Mouse (Mus musculus): ENCODE data around the gene Iqgap3. TPM values are rescaled to one million over a fixed set of nuclear protein-coding genes. Genes with fewer than 3 reads are reported as not detected.

The Iqgap3 gene
- polyA plus RNA-seq, 1 experiment from 2014 or later = 2.8 TPM

DNA sequence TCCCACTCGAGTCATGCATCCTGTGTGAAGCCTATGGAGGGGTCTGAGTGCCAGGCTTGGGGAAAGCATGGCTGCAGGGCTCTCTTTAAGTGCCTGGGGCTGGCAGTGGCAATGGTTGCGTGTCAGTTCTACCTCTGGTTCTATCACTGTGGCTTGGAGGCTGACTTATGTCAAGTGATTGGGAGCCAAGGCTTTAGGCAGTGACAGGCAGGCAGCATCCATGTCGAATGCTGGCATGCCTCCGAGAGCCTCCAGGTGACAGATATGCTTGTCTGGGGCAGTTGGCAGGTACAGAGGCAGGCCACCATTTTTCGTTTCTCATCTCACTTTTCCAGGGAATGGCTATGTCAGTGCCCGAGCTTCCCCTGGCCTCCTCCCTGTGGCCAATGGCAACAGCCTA lies 79.1 kb downstream of the Iqgap3 start:
- ATAC-seq = no peak
- WGBS = 76% methylated on average over 6 of the region's 6 CpGs
- H3K27me3 ChIP-seq (replicated peaks; ENCODE audit: control insufficient read depth, insufficient read depth, low read length) = no peaks in the 10 kb centered on the region
- H3K36me3 ChIP-seq (ENCODE audit: control insufficient read depth, insufficient read depth, low read length) = peaks cover 38% of the 10 kb centered on the region
- no peak overlapping the region for H3K9ac ChIP-seq (ENCODE audit: low read depth, low read length)
- H3K9me3 ChIP-seq (ENCODE audit: control insufficient read depth, low read length) = no peaks in the 10 kb centered on the region
- H3K4me1 ChIP-seq (ENCODE audit: control insufficient read depth, insufficient read depth, low read depth, low read length) = peaks cover 2% of the 10 kb centered on the region; the same call in 1 of the 2 replicates
- H3K4me2 ChIP-seq (ENCODE audit: low read length) = no peak overlapping the region
- H3K4me3 ChIP-seq (ENCODE audit: low read length) = no peak overlapping the region
- no peak overlapping the region for H3K27ac ChIP-seq (ENCODE audit: low read depth, low read length)

DNA sequence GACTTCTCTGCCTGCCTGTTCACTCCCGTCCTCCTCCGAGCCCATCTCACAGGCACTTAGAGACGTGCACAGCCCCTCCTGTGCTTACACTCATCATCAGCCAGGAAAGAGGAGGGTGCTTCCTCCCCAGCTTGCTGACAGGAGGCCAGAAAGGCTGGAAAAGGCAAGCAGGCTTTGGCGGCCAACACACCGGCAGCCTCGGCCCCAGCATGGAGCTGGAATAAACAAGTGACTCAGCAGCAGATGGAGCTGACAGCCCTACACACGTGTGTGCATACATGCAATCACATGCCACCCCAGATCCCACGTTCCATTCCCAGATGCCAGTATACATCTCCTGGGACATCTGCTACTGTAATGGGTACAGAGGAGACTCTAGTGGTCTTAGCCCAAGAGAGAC lies 80.5 kb downstream of the Iqgap3 start:
- ATAC-seq = no peak
- H3K4me3 ChIP-seq (ENCODE audit: low read length) = no peak overlapping the region
- H3K4me1 ChIP-seq (ENCODE audit: control insufficient read depth, insufficient read depth, low read depth, low read length) = peaks cover 2% of the 10 kb centered on the region; the same call in 1 of the 2 replicates
- WGBS = 79% methylated on average over 8 of the region's 8 CpGs
- H3K27me3 ChIP-seq (replicated peaks; ENCODE audit: control insufficient read depth, insufficient read depth, low read length) = no peaks in the 10 kb centered on the region
- H3K9me3 ChIP-seq (ENCODE audit: control insufficient read depth, low read length) = no peaks in the 10 kb centered on the region
- no peak overlapping the region for H3K9ac ChIP-seq (ENCODE audit: low read depth, low read length)
- H3K27ac ChIP-seq (ENCODE audit: low read depth, low read length) = no peak overlapping the region
- H3K36me3 ChIP-seq (ENCODE audit: control insufficient read depth, insufficient read depth, low read length) = peaks cover 36% of the 10 kb centered on the region
- no peak overlapping the region for H3K4me2 ChIP-seq (ENCODE audit: low read length)

DNA sequence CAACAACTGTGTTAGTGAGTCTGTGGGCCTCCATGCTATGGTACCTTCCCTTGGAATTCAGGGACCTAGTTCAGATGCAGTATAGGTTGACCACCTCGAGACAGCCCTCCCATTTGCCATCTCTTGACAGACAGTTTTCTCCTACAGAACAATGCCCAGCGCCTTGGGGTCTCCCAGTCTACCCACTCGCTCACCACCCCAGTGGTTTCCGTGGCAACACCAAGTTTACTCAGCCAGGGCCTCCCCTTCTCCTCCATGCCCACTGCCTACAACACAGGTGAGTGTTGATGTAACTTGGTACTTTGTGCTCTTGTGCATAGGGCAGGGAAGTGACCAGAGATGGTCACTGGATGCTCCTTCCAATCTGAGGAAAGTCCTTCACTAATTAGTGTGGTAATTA lies 81.0 kb downstream of the Iqgap3 start:
- WGBS = 70% methylated on average over 4 of the region's 4 CpGs
- H3K9ac ChIP-seq (ENCODE audit: low read depth, low read length) = no peak overlapping the region
- peaks cover 39% of the 10 kb centered on the region for H3K36me3 ChIP-seq (ENCODE audit: control insufficient read depth, insufficient read depth, low read length)

DNA sequence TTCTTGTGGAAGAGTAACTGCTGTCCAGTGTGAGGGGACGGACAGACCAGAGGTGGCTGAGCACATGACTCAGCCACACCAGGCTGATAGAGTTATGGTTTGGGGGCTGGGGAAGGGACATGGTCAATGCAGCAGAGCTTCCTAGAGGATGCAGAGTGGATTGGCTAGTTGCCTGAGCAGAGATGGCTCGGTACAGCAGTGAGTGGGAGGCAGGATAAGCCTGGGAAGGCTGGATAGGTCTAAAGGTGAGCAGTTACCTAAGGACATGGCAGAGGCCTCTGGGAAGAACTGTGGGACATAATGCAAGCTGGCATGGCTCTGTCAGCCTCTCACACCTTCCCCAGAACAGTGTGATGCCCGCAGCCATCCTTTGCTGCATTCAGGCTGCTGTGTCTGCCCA lies 82.1 kb downstream of the Iqgap3 start:
- H3K27me3 ChIP-seq (replicated peaks; ENCODE audit: control insufficient read depth, insufficient read depth, low read length) = no peaks in the 10 kb centered on the region
- H3K4me2 ChIP-seq (ENCODE audit: low read length) = no peak overlapping the region
- no peak for ATAC-seq
- H3K36me3 ChIP-seq (ENCODE audit: control insufficient read depth, insufficient read depth, low read length) = peaks cover 43% of the 10 kb centered on the region
- H3K4me3 ChIP-seq (ENCODE audit: low read length) = no peak overlapping the region
- 73% methylated on average over 3 of the region's 3 CpGs for WGBS
- no peak overlapping the region for H3K9ac ChIP-seq (ENCODE audit: low read depth, low read length)
- H3K4me1 ChIP-seq (ENCODE audit: control insufficient read depth, insufficient read depth, low read depth, low read length) = no peaks in the 10 kb centered on the region
- H3K9me3 ChIP-seq (ENCODE audit: control insufficient read depth, low read length) = no peaks in the 10 kb centered on the region
- no peak overlapping the region for H3K27ac ChIP-seq (ENCODE audit: low read depth, low read length)

More for the DNA sequence above, 81.0 kb downstream of the Iqgap3 start:
- H3K9me3 ChIP-seq (ENCODE audit: control insufficient read depth, low read length) = no peaks in the 10 kb centered on the region
- ATAC-seq = no peak
- no peak overlapping the region for H3K4me2 ChIP-seq (ENCODE audit: low read length)
- no peaks in the 10 kb centered on the region for H3K4me1 ChIP-seq (ENCODE audit: control insufficient read depth, insufficient read depth, low read depth, low read length)
- no peak overlapping the region for H3K4me3 ChIP-seq (ENCODE audit: low read length)
- H3K27ac ChIP-seq (ENCODE audit: low read depth, low read length) = no peak overlapping the region
- no peaks in the 10 kb centered on the region for H3K27me3 ChIP-seq (replicated peaks; ENCODE audit: control insufficient read depth, insufficient read depth, low read length)

DNA sequence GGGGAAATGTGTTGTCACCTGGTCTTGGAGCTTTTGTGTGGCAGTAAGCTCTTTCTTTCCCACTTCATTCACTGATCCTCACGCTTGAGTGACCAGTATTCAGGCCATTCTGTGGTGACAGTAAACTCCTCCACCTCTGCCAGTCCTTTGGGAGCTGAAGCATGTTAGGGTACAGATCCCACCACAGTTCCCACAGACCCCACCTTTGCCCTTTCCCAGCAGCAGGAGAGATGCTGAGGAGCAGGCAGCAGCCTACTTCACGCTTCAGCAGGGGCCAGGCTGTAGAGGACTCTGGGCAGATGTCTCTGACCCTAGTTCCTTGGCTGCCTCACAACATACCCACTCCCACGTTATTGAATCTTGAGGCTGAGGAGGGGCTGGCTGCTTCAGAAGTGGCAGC lies 82.5 kb downstream of the Iqgap3 start:
- H3K4me3 ChIP-seq (ENCODE audit: low read length) = no peak overlapping the region
- no peaks in the 10 kb centered on the region for H3K4me1 ChIP-seq (ENCODE audit: control insufficient read depth, insufficient read depth, low read depth, low read length)
- H3K27ac ChIP-seq (ENCODE audit: low read depth, low read length) = no peak overlapping the region
- no peak overlapping the region for H3K4me2 ChIP-seq (ENCODE audit: low read length)
- 59% methylated on average over 3 of the region's 3 CpGs for WGBS
- no peak for ATAC-seq
- no peaks in the 10 kb centered on the region for H3K9me3 ChIP-seq (ENCODE audit: control insufficient read depth, low read length)
- H3K36me3 ChIP-seq (ENCODE audit: control insufficient read depth, insufficient read depth, low read length) = peaks cover 46% of the 10 kb centered on the region
- H3K9ac ChIP-seq (ENCODE audit: low read depth, low read length) = no peak overlapping the region
- H3K27me3 ChIP-seq (replicated peaks; ENCODE audit: control insufficient read depth, insufficient read depth, low read length) = no peaks in the 10 kb centered on the region

DNA sequence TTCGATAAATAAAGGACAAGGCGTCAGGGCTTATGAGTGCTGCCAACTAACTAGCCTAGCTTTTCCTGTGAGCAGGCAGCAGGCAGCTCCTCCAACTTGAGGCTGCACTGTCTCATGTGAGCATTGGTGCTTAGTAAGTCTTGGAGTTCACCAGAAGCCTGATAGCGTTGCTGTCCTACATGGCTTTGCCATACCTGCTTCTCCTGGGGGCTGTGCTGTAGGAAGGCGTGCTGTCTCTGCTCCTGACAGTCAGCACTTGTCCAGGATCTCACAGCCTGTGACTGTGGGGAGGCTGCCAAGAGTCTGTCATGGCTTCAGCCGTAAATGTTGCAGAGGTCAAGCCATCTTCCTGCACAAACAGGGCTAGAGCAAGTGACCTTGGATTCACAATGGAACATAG lies 84.3 kb downstream of the Iqgap3 start:
- H3K4me2 ChIP-seq (ENCODE audit: low read length) = no peak overlapping the region
- WGBS = 92% methylated on average over 5 of the region's 5 CpGs
- H3K36me3 ChIP-seq (ENCODE audit: control insufficient read depth, insufficient read depth, low read length) = peaks cover 55% of the 10 kb centered on the region
- ATAC-seq = no peak
- no peaks in the 10 kb centered on the region for H3K27me3 ChIP-seq (replicated peaks; ENCODE audit: control insufficient read depth, insufficient read depth, low read length)
- no peak overlapping the region for H3K27ac ChIP-seq (ENCODE audit: low read depth, low read length)
- no peaks in the 10 kb centered on the region for H3K4me1 ChIP-seq (ENCODE audit: control insufficient read depth, insufficient read depth, low read depth, low read length)
- H3K9ac ChIP-seq (ENCODE audit: low read depth, low read length) = no peak overlapping the region
- H3K4me3 ChIP-seq (ENCODE audit: low read length) = no peak overlapping the region
- no peaks in the 10 kb centered on the region for H3K9me3 ChIP-seq (ENCODE audit: control insufficient read depth, low read length)

DNA sequence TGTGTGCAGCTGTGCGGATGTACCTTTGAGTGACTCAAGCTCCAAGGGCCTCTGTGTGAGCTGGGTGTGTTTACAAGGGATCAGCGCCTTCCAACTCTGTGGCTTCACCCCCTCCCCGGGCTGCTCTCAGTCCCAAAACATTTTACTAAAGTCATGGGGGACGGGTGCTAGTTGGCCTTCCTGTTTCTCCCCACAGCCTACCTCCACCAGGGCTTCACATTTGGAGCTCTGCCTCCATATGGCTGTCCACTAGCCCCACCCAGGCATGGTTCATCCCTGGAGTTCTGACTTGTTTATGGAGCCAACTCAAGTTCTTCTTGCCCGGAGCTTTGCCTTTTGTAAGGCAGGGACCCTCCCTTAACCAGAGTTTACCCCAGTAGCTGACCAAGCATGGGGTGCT lies 88.6 kb downstream of the Iqgap3 start:
- 88% methylated on average over 5 of the region's 5 CpGs for WGBS
- no peaks in the 10 kb centered on the region for H3K27me3 ChIP-seq (replicated peaks; ENCODE audit: control insufficient read depth, insufficient read depth, low read length)
- H3K27ac ChIP-seq (ENCODE audit: low read depth, low read length) = no peak overlapping the region
- H3K4me1 ChIP-seq (ENCODE audit: control insufficient read depth, insufficient read depth, low read depth, low read length) = no peaks in the 10 kb centered on the region
- no peak for ATAC-seq
- no peak overlapping the region for H3K4me3 ChIP-seq (ENCODE audit: low read length)
- no peak overlapping the region for H3K4me2 ChIP-seq (ENCODE audit: low read length)
- H3K9me3 ChIP-seq (ENCODE audit: control insufficient read depth, low read length) = no peaks in the 10 kb centered on the region
- H3K9ac ChIP-seq (ENCODE audit: low read depth, low read length) = no peak overlapping the region
- H3K36me3 ChIP-seq (ENCODE audit: control insufficient read depth, insufficient read depth, low read length) = peaks cover 31% of the 10 kb centered on the region

Other genes starting within 250 kb of the Iqgap3 start
- not detected in 2 replicates for gene Sh2d2a, start 235.2 kb upstream of the Iqgap3 start, polyA plus RNA-seq (2015; fragmentation: Nextera tagmentation; extraction: Ambion mirVana)
- 13.9 and 15.9 TPM in 2 replicates for gene Prcc, start 196.4 kb upstream of the Iqgap3 start, polyA plus RNA-seq (2015; fragmentation: Nextera tagmentation; extraction: Ambion mirVana)
- 79.7 and 110 TPM in 2 replicates for gene Hdgf, start 175.7 kb upstream of the Iqgap3 start, polyA plus RNA-seq (2015; fragmentation: Nextera tagmentation; extraction: Ambion mirVana)
- gene Mrpl24, start 162.5 kb upstream of the Iqgap3 start, polyA plus RNA-seq (2015; fragmentation: Nextera tagmentation; extraction: Ambion mirVana) = 48.3 and 49.1 TPM in 2 replicates
- gene Isg20l2, start 151.7 kb upstream of the Iqgap3 start, polyA plus RNA-seq (2015; fragmentation: Nextera tagmentation; extraction: Ambion mirVana) = 22.7 and 28.9 TPM in 2 replicates
- gene Rrnad1, start 151.3 kb upstream of the Iqgap3 start, polyA plus RNA-seq (2015; fragmentation: Nextera tagmentation; extraction: Ambion mirVana) = 20.5 and 24.8 TPM in 2 replicates
- 49.1 and 52.4 TPM in 2 replicates for gene Crabp2, start 133.3 kb upstream of the Iqgap3 start, polyA plus RNA-seq (2015; fragmentation: Nextera tagmentation; extraction: Ambion mirVana)
- 15.6 and 20.2 TPM in 2 replicates for gene Nes, start 110.9 kb upstream of the Iqgap3 start, polyA plus RNA-seq (2015; fragmentation: Nextera tagmentation; extraction: Ambion mirVana)
- 150 and 186 TPM in 2 replicates for gene Bcan, start 81.7 kb upstream of the Iqgap3 start, polyA plus RNA-seq (2015; fragmentation: Nextera tagmentation; extraction: Ambion mirVana)
- gene Hapln2, start 54.4 kb upstream of the Iqgap3 start, polyA plus RNA-seq (2015; fragmentation: Nextera tagmentation; extraction: Ambion mirVana) = 0.30 and 0.66 TPM in 2 replicates
- gene Gpatch4, start 38.9 kb upstream of the Iqgap3 start, polyA plus RNA-seq (2015; fragmentation: Nextera tagmentation; extraction: Ambion mirVana) = 34.9 and 35.8 TPM in 2 replicates
- gene Naxe, start 23.5 kb upstream of the Iqgap3 start, polyA plus RNA-seq (2015; fragmentation: Nextera tagmentation; extraction: Ambion mirVana) = 158 and 170 TPM in 2 replicates
- not detected in 2 replicates for gene Ttc24, start 3.7 kb upstream of the Iqgap3 start, polyA plus RNA-seq (2015; fragmentation: Nextera tagmentation; extraction: Ambion mirVana)
- gene Mef2d, start 60.4 kb downstream of the Iqgap3 start, polyA plus RNA-seq (2015; fragmentation: Nextera tagmentation; extraction: Ambion mirVana) = 16.4 and 24.1 TPM in 2 replicates
- gene Rhbg, start 172.7 kb downstream of the Iqgap3 start, polyA plus RNA-seq (2015; fragmentation: Nextera tagmentation; extraction: Ambion mirVana) = 0.52 and 0.99 TPM in 2 replicates
- not detected in 2 replicates for gene Gm38392, start 205.2 kb downstream of the Iqgap3 start, polyA plus RNA-seq (2015; fragmentation: Nextera tagmentation; extraction: Ambion mirVana)
- gene Tsacc, start 215.0 kb downstream of the Iqgap3 start, polyA plus RNA-seq (2015; fragmentation: Nextera tagmentation; extraction: Ambion mirVana) = 6.8 and 10.2 TPM in 2 replicates
- gene Cct3, start 215.1 kb downstream of the Iqgap3 start, polyA plus RNA-seq (2015; fragmentation: Nextera tagmentation; extraction: Ambion mirVana) = 444 and 454 TPM in 2 replicates
- 127 and 136 TPM in 2 replicates for gene Glmp, start 243.1 kb downstream of the Iqgap3 start, polyA plus RNA-seq (2015; fragmentation: Nextera tagmentation; extraction: Ambion mirVana)

All from hindbrain, embryonic 16.5 days (tissue).